Mouse (Mus musculus) kidney, embryonic 14.5 days (tissue): Measurements from ENCODE around the gene Gas7. TPM values are rescaled to one million over a fixed set of nuclear protein-coding genes. Genes with fewer than 3 reads are reported as not detected.

Experiments used
- ATAC-seq: fragments of 200-750 bp; cut with Nextera tagmentation; 2 replicates; pipeline ENCODE4 v1.8.0; 2017; ENCODE audit warnings: moderate number of reproducible peaks, mild to moderate bottlenecking, moderate TSS enrichment, moderate library complexity; ENCODE audit not compliant: low FRiP score, low TSS enrichment
- H3K27ac ChIP-seq: fragments of 300-500 bp; sonication (generic); 2 replicates; pipeline ENCODE4 v1.5.1; 2014; ENCODE audit warnings: low read depth, mild to moderate bottlenecking, low read length, moderate library complexity, mixed read lengths
- H3K27me3 ChIP-seq: fragments of 300-500 bp; sonication (generic); 2 replicates; pipeline ENCODE4 v1.6.1; 2014; ENCODE audit warnings: mild to moderate bottlenecking, low read length; ENCODE audit not compliant: control insufficient read depth, insufficient read depth
- H3K36me3 ChIP-seq: fragments of 300-500 bp; sonication (generic); 2 replicates; pipeline ENCODE4 v1.6.1; 2014; ENCODE audit warnings: low read length, mixed read lengths; ENCODE audit not compliant: control insufficient read depth, insufficient read depth
- H3K4me1 ChIP-seq: fragments of 300-500 bp; sonication (generic); 2 replicates; pipeline ENCODE4 v1.6.1; 2014; ENCODE audit warnings: low read length, mixed read lengths; ENCODE audit not compliant: control insufficient read depth, insufficient read depth
- H3K4me2 ChIP-seq: fragments of 300-500 bp; sonication (generic); replicated peaks from 2 replicates; pipeline ENCODE4 v1.6.1; 2014; ENCODE audit warnings: low read depth, mild to moderate bottlenecking, low read length
- H3K4me3 ChIP-seq: fragments of 300-500 bp; sonication (generic); 2 replicates; pipeline ENCODE4 v1.5.1; 2014; ENCODE audit warnings: mild to moderate bottlenecking, low read length
- H3K9ac ChIP-seq: fragments of 300-500 bp; sonication (generic); 2 replicates; pipeline ENCODE4 v1.6.1; 2014; ENCODE audit warnings: low read depth, mild to moderate bottlenecking, low read length, moderate library complexity
- H3K9me3 ChIP-seq: fragments of 300-500 bp; sonication (generic); 2 replicates; pipeline ENCODE4 v1.6.1; 2016; ENCODE audit warnings: low read length; ENCODE audit not compliant: control insufficient read depth
- WGBS: fragments of 180-500 bp; shearing (Covaris S2); extraction: QIAGEN DNeasy Blood & Tissue Kit; methylation state at CpG from one replicate; pipeline ENCODE4 v1.1.7; 2014; 5-methylcytosine and 5-hydroxymethylcytosine counted together
- polyA plus RNA-seq: library from polyadenylated mRNA; unstranded; fragments of >200 nt; fragmentation: Nextera tagmentation; extraction: Ambion mirVana; gene quantifications from 2 replicates; pipeline ENCODE4 v1.2.1, GENCODE M21; 2014

Gene Gas7
- polyA plus RNA-seq, 1 experiment from 2014 or later = 8.3 TPM

DNA sequence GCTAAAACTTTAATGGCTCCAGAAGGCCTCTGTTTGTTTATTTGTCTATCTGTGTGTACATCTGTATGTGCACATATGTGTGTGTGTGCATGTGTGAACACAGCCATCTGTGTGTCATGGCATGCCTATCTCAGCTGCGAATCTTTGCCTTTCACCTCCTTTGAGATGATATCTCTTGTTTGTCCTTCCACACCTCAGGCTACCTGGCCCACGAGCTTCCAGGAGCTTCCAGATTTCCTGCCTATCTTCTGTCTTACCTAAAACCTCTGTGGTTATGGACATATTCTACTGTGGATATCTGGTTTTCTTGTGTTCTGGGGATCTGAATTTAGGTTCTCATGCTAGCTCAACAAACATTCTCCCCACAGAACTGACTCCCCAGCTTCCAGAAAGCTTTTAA, 130.4 kb downstream of the Gas7 start:
- Histone ChIP-seq H3K4me3 (no peak overlapping the region), H3K27me3 (no peaks in the 10 kb centered on the region), H3K9me3 (no peaks in the 10 kb centered on the region), H3K9ac (no peak overlapping the region), H3K36me3 (no peaks in the 10 kb centered on the region), H3K27ac (no peak overlapping the region), H3K4me1 (peaks cover 12% of the 10 kb centered on the region), H3K4me2 (no peak overlapping the region)
- 86% methylated on average over 2 of the region's 2 CpGs for WGBS
- ATAC-seq = no peak

DNA sequence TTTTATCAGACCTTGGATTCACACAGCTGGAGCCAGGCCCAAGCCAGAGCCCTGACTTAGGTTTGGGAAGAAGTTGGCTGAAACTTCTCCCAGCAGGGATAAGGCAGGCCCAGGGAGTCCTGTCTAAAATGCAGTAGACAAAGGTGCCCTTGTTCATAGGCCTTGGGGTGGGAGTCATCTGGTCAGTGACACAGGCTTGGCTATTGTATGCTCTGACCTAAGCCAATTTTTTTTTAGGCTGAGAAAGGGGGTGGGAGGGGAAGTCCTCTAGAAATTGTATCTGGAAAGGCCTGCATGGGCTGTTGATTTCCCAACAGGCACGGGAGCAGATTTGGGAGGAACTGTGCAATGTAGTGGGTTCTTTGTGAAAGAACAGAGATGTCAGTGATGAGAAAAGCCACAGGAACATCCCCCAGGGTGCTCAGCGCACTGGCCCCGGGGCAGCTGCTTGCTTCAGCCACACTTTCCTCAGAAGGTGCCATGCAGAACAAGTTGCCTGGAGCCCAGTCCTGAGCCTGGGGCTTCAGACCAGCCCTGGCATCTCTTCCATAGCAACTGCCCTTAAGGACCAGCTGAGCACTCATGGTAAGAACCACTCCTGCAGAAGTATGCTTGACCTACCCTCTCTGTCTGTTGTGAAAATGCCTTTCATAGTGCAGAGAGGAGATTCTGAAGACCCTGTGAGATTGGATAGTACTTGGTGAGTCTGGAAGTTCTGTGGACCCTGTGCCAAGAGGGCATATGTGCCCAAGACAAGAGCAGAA, 131.2 kb downstream of the Gas7 start:
- H3K4me3 ChIP-seq = no peak overlapping the region
- 65% methylated on average over 3 of the region's 3 CpGs for WGBS
- no peak overlapping the region for H3K9ac ChIP-seq
- no peaks in the 10 kb centered on the region for H3K27me3 ChIP-seq
- no peak overlapping the region for H3K27ac ChIP-seq
- no peak overlapping the region for H3K4me2 ChIP-seq
- no peaks in the 10 kb centered on the region for H3K36me3 ChIP-seq
- ATAC-seq = no peak
- H3K9me3 ChIP-seq = no peaks in the 10 kb centered on the region
- 0 out of 2 replicates have a peak, but pooled peaks cover 6% of the 10 kb centered on the region for H3K4me1 ChIP-seq

DNA sequence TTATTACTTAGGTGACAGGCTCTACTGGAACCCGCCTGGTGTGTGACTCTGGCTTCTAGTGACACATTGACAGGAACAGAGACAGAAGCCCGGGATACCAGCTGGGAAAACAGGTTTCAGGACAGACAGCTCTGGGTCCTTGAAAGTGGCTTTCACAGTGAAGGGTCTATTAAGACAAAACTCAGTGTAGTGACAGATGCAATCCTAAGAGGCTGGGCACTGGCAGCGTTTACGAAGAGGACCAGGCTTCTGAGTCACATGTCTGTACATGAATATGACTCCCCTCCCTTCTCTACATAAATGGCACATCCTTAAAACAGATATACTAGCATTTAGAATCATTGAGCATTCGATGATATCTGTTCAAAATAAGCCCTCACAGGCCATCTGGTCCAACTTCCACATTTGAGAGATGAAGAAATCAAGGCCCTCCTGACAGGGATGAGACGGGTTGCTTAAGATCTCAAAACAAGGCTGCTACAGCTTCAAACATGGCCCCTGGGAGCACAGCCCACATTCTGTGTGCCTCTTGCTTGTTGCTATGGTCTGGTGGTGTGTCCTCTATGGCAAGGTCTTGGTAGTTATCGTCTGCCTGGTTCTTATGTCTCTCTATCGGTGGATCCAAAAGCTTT, 133.1 kb downstream of the Gas7 start:
- 78% methylated on average over 8 of the region's 8 CpGs for WGBS
- Histone ChIP-seq H3K27ac (no peak overlapping the region), H3K4me1 (0 out of 2 replicates have a peak, but pooled peaks cover 3% of the 10 kb centered on the region)

DNA sequence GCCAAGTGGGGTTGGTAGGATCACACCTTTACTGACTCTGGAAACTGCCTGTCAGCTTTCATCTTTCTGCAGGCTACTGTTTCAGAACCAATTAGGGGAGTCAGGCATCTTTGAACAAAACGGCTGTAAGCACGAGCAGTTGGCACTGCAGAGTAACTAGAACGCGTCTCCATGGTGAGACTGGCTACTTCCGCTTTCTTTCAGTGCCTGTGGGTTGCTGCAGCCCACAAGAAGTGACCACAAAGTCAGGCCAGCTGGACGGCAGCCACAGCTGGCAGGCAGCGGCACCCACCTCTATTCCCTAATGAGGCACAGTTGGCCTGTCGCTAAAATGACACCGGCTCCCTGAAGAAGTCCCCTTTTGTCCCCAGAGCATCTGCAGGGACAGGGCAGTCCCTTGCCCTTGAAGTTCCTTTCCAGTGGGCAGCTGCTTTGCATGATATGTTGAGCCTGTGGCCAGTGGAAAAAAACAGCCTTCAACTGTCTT, 133.6 kb downstream of the Gas7 start:
- ATAC-seq = no peak
- Histone ChIP-seq H3K9me3 (no peaks in the 10 kb centered on the region), H3K27ac (no peak overlapping the region), H3K4me3 (no peak overlapping the region), H3K27me3 (no peaks in the 10 kb centered on the region), H3K9ac (no peak overlapping the region; the same call in 1 of the 2 replicates), H3K4me2 (no peak overlapping the region), H3K36me3 (no peaks in the 10 kb centered on the region), H3K4me1 (0 out of 2 replicates have a peak, but pooled peaks cover 3% of the 10 kb centered on the region)
- 17% methylated on average over 9 of the region's 9 CpGs for WGBS

More for the DNA sequence above, 133.1 kb downstream of the Gas7 start:
- H3K4me2 ChIP-seq = no peak overlapping the region
- no peaks in the 10 kb centered on the region for H3K9me3 ChIP-seq
- no peak for ATAC-seq
- H3K4me3 ChIP-seq = no peak overlapping the region
- H3K9ac ChIP-seq = no peak overlapping the region
- H3K36me3 ChIP-seq = no peaks in the 10 kb centered on the region
- H3K27me3 ChIP-seq = no peaks in the 10 kb centered on the region

DNA sequence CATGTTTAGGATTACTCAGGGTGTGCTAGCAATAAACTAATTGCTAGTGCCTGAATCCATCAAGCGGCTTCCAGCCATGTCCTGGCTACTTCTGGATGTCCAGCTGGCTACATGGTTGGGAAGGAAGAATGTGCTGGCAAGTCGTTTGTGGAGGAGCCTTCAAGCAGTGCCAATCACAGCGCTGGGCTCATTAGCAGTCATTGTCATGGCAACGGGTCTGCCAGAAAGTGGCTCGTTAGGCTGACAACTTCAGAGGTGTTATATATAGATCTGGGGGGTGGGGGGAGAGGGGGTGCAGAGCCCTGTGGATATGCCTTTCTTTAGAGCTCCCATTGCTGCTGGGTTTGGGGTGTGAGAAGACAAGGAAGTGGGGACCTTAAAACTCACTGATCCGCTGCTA, 141.0 kb downstream of the Gas7 start:
- Histone ChIP-seq H3K4me2 (no peak overlapping the region), H3K36me3 (no peaks in the 10 kb centered on the region), H3K27ac (no peak overlapping the region), H3K9me3 (no peaks in the 10 kb centered on the region), H3K4me1 (no peaks in the 10 kb centered on the region), H3K27me3 (no peaks in the 10 kb centered on the region), H3K4me3 (no peak overlapping the region), H3K9ac (no peak overlapping the region)
- no peak for ATAC-seq
- 50% methylated on average over 6 of the region's 6 CpGs for WGBS

DNA sequence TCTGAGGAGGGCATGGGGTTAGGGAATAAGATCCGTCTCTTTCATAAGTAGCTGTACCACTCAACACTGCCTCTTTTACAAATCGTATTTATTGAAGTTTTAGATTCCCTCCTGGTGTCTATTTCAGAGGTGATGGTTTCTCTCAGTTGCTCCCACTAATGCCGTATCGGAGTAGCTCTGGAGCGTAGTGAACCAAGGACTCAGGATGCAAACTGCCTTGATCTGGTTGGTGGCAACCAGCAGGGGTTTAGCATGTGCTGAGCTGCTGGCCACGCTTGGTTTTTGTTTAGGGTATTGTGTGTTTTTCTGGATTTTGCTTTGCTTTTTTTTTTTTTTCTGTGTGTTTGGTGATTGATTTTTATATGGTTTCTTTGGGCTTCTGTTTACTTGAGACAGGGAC, 141.6 kb downstream of the Gas7 start:
- no peak for ATAC-seq
- no peak overlapping the region for H3K4me2 ChIP-seq
- no peak overlapping the region for H3K4me3 ChIP-seq
- no peaks in the 10 kb centered on the region for H3K4me1 ChIP-seq
- no peak overlapping the region for H3K9ac ChIP-seq
- no peaks in the 10 kb centered on the region for H3K36me3 ChIP-seq
- no peaks in the 10 kb centered on the region for H3K27me3 ChIP-seq
- H3K27ac ChIP-seq = no peak overlapping the region
- WGBS = 84% methylated on average over 6 of the region's 6 CpGs
- no peaks in the 10 kb centered on the region for H3K9me3 ChIP-seq

DNA sequence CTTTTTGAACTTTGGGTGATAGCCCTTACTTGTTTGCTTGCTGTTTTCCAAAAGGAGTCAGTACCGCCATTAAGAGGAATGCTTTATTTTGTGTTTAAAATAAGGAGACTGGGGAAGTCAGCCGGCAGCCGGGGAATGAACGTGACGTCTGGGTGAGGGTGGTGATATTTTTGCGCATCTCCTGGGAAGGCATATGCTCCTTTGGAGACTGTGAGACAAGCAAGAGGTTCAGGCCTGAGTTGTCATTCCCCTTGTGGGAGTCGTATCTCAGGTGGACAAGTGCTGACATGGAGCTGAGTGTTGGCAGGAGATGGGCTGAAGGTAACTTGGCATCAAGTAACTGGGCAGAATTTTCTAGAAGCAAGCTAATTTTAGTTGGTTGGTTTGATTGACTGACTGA, 142.2 kb downstream of the Gas7 start:
- H3K4me2 ChIP-seq = no peak overlapping the region
- no peak overlapping the region for H3K27ac ChIP-seq
- 71% methylated on average over 7 of the region's 7 CpGs for WGBS
- H3K4me1 ChIP-seq = no peaks in the 10 kb centered on the region
- H3K4me3 ChIP-seq = no peak overlapping the region
- H3K9ac ChIP-seq = no peak overlapping the region
- no peaks in the 10 kb centered on the region for H3K27me3 ChIP-seq
- ATAC-seq = no peak
- H3K9me3 ChIP-seq = no peaks in the 10 kb centered on the region
- no peaks in the 10 kb centered on the region for H3K36me3 ChIP-seq

DNA sequence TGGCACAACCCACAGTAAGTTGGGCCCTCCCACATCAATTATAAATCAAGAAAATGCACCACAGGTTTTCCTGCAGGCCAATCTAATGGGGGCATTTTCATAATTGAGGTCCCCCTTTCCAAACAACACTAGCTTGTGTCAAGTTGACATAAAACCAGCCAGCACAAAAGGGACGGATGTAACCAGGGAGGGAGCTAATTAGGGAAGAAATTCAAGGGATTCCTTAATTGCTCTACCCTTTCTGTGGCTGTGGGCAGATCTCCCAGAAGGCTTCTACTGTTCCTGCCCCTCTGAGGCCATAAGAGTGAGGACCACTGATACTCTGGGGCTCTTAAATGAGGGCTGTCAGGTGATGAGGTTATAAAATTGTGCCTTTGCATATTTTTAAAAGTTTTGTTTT, 143.9 kb downstream of the Gas7 start:
- H3K36me3 ChIP-seq = no peaks in the 10 kb centered on the region
- H3K27me3 ChIP-seq = no peaks in the 10 kb centered on the region
- no peak overlapping the region for H3K4me2 ChIP-seq
- no peak overlapping the region for H3K9ac ChIP-seq
- WGBS = 50% methylated on average over 1 of the region's 1 CpGs
- H3K4me3 ChIP-seq = no peak overlapping the region
- no peaks in the 10 kb centered on the region for H3K9me3 ChIP-seq
- no peak for ATAC-seq
- H3K27ac ChIP-seq = no peak overlapping the region
- no peaks in the 10 kb centered on the region for H3K4me1 ChIP-seq

DNA sequence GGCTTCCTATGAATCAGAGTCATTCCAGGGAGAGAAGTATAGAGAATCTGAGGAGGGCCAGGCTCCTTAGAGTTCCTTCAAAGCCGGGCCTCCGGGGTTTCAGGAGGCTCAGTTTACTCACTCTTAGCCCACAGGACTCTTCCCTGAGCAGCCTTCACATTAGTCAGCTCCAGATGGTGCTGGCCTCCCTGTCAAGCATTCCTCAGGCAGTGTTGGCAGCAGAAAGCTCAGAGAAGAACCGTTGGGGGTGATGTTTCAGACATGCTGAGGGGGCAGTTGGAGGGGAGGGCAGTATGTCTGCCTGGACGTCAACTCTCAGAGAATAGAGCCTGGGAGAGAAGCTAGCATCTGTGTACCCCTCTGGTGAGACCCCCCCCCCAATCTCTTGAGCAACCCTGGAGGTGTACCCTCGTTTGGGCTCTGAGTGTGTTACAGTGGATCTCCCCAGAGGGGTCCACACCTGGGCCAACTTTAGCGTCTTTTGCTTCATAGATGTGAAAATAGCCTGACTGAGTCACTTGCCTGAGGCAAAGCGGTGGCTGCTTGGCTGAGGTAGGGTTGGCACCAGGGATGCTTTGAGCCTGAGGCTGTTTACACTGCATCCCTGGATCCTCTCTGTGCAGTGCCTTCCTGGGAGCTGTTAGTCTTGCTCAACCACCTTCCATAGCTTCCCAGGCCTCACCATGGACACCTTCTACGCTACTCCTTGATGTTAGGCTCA, 145.6 kb downstream of the Gas7 start:
- WGBS = 77% methylated on average over 8 of the region's 8 CpGs
- H3K4me3 ChIP-seq = no peak overlapping the region
- H3K4me2 ChIP-seq = no peak overlapping the region
- H3K9ac ChIP-seq = no peak overlapping the region
- no peaks in the 10 kb centered on the region for H3K27me3 ChIP-seq
- ATAC-seq = no peak
- H3K9me3 ChIP-seq = no peaks in the 10 kb centered on the region
- H3K4me1 ChIP-seq = no peaks in the 10 kb centered on the region
- no peaks in the 10 kb centered on the region for H3K36me3 ChIP-seq
- H3K27ac ChIP-seq = no peak overlapping the region
